Mouse (Mus musculus): ENCODE measurements around the gene Cygb. TPM values are rescaled to one million over a fixed set of nuclear protein-coding genes. Genes with fewer than 3 reads are reported as not detected.

The Cygb gene
- total and polyA plus RNA-seq, 3 experiments: 2.2 to 8.7 TPM; not detected in 1

DNA sequence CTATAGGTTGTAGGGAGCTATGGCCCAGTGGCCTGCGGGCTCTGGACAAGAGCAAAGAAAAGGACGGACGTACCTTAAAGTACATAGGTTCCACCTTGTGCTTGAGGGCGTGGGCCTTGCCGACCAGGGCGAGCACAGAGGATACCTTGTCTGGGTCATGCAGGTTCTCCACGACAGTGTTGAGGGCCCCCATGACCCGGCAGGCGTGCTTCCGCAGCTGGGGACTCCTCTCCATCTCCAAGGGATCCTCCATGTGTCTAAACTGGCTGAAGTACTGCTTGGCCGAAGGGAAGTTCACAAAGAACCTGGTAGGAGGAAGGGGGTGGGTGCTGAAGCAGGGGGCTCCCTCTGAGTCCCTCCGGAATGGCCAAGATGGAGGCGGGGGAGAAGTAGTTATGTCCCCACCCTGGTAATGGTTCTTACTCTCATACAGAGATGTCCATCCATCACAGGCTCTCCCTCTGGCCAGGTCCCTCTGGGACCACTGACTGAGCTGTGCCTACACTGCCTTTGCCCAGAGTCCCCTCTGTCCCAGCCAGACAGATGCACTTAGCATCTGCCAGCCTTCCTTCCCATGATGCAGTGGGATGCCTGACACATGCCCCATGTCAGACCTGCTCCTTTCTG lies 4.3 kb downstream of the Cygb start:
- Histone ChIP-seq H3K9me3 (replicated peaks; ENCODE audit: insufficient read depth, low read length) (no peaks in the 10 kb centered on the region), H3K9ac (ENCODE audit: control insufficient read depth, low read depth, low read length, poor library complexity, severe bottlenecking) (no peak overlapping the region), H3K79me2 (ENCODE audit: control insufficient read depth, insufficient read depth, low read length, poor library complexity) (no peaks in the 10 kb centered on the region; the same call in 1 of the 2 replicates), H3K36me3 (ENCODE audit: control insufficient read depth in 1 of 2, insufficient read depth in 2 of 2, low read length in 2 of 2) (peaks cover 0 to 12% of the 10 kb centered on the region in 2 experiments; a peak in 2 of 4 replicates), H3K4me1 (ENCODE audit: control insufficient read depth in 1 of 2, insufficient read depth in 2 of 2, low read length in 2 of 2) (peaks cover 0 to 22% of the 10 kb centered on the region in 2 experiments; a peak in 3 of 4 replicates), H3K4me3 (ENCODE audit: control insufficient read depth in 1 of 2, insufficient read depth in 1 of 2, low read depth in 2 of 2, low read length in 2 of 2) (no peak overlapping the region), H3K27me3 (ENCODE audit: control insufficient read depth in 1 of 2, insufficient read depth in 2 of 2, low read length in 2 of 2) (peaks cover 0 to 7% of the 10 kb centered on the region in 2 experiments; a peak in 1 of 4 replicates), H3K27ac (ENCODE audit: control insufficient read depth, low read depth, low read length) (no peak overlapping the region)
- TF ChIP-seq KAT2A (conservative IDR thresholded peaks at IDR 0.05; ENCODE audit: low read depth, low read length) (no peak), MYB (IDR thresholded peaks at IDR 0.05; ENCODE audit: low read depth, low read length) (no peak), MAX (IDR thresholded peaks at IDR 0.05; ENCODE audit: low read length) (no peak), USF1 (IDR thresholded peaks at IDR 0.05; ENCODE audit: low read depth, low read length) (no peak), MAFK (IDR thresholded peaks at IDR 0.05; ENCODE audit: borderline replicate concordance, low read depth, low read length) (no peak), BHLHE40 (IDR thresholded peaks at IDR 0.05; ENCODE audit: borderline replicate concordance, low read depth, low read length) (no peak), ZC3H11A (IDR thresholded peaks at IDR 0.05; ENCODE audit: low read depth, low read length) (no peak), EP300 (IDR thresholded peaks at IDR 0.05; ENCODE audit: low read depth in 1 of 2, low read length in 2 of 2) (no peak), E2F4 (IDR thresholded peaks at IDR 0.05; ENCODE audit: borderline replicate concordance, low read depth, low read length) (no peak), SMC3 (IDR thresholded peaks at IDR 0.05; ENCODE audit: low read depth, low read length) (no peak), RCOR1 (IDR thresholded peaks at IDR 0.05; ENCODE audit: low read depth, low read length) (no peak), NELFE (IDR thresholded peaks at IDR 0.05; ENCODE audit: low read depth, low read length) (no peak), ETS1 (IDR thresholded peaks at IDR 0.05; ENCODE audit: low read depth, low read length) (no peak), CHD2 (IDR thresholded peaks at IDR 0.05; ENCODE audit: low read length) (no peak), HCFC1 (IDR thresholded peaks at IDR 0.05; ENCODE audit: low read depth, low read length) (no peak), NRF1 (IDR thresholded peaks at IDR 0.05; ENCODE audit: insufficient read depth, low read depth, low read length, poor library complexity, severe bottlenecking) (no peak)
- no peak for DNase-seq (ENCODE audit: low read depth, low spot score)

DNA sequence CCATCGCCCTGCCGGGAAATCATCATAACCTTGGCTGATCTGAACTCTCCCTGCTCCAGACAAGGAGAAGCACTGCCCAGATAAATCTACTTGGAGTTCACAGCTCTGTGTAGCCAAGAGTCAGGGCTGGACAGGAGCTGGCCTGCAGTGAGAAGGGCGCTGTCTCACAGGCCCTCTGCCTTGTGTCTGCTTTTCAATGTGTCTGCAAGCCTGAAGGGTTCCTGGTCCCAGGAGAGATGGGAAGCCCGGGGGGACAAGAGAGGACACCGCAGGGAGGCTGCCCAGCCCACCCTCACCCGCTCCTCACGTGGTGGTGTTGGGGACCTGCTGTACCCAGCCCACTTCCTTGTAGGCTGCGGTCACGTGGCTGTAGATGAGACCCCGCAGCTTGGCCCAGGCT lies 5.1 kb downstream of the Cygb start:
- DNase-seq (ENCODE audit: low read depth, low spot score): no peak
- Histone ChIP-seq H3K27me3 (ENCODE audit: control insufficient read depth in 1 of 2, insufficient read depth in 2 of 2, low read length in 2 of 2) (peaks cover 0 to 5% of the 10 kb centered on the region in 2 experiments; a peak in 1 of 4 replicates), H3K9ac (ENCODE audit: control insufficient read depth, low read depth, low read length, poor library complexity, severe bottlenecking) (no peak overlapping the region), H3K79me2 (ENCODE audit: control insufficient read depth, insufficient read depth, low read length, poor library complexity) (no peaks in the 10 kb centered on the region; the same call in 1 of the 2 replicates), H3K9me3 (replicated peaks; ENCODE audit: insufficient read depth, low read length) (no peaks in the 10 kb centered on the region), H3K4me3 (ENCODE audit: control insufficient read depth in 1 of 2, insufficient read depth in 1 of 2, low read depth in 2 of 2, low read length in 2 of 2) (no peak overlapping the region), H3K4me1 (ENCODE audit: control insufficient read depth in 1 of 2, insufficient read depth in 2 of 2, low read length in 2 of 2) (peaks cover 0 to 14% of the 10 kb centered on the region in 2 experiments; a peak in 3 of 4 replicates), H3K36me3 (ENCODE audit: control insufficient read depth in 1 of 2, insufficient read depth in 2 of 2, low read length in 2 of 2) (peaks cover 0 to 12% of the 10 kb centered on the region in 2 experiments; a peak in 2 of 4 replicates), H3K27ac (ENCODE audit: control insufficient read depth, low read depth, low read length) (no peak overlapping the region)
- no peak for TF ChIP-seq MYC (IDR thresholded peaks at IDR 0.05; ENCODE audit: low read depth, low read length)
